Mouse (Mus musculus) brain, embryonic 14.5 days (tissue): ENCODE results near the gene Mbtps1. TPM values are rescaled to one million over a fixed set of nuclear protein-coding genes. Genes with fewer than 3 reads are reported as not detected.
A peak's percentile ranks its signal among the peaks of the same experiment; 100 is the strongest.

Experiments
- DNase-seq: peaks from one replicate; pipeline ENCODE4 v3.0.0-alpha.2; 2011; ENCODE audit warnings: low read depth
- CTCF ChIP-seq: fragments of 200-500 bp; IDR thresholded peaks from 2 replicates; pipeline ENCODE4 v1.5.1; 2012; ENCODE audit warnings: inconsistent platforms, mild to moderate bottlenecking, moderate library complexity, borderline replicate concordance; ENCODE audit not compliant: insufficient read depth, insufficient read length; ENCODE audit errors: extremely low read depth
- POLR2A ChIP-seq: fragments of 200-500 bp; IDR thresholded peaks from 2 replicates; pipeline ENCODE4 v1.6.1; 2012; ENCODE audit warnings: mild to moderate bottlenecking, inconsistent platforms, borderline replicate concordance; ENCODE audit not compliant: poor library complexity, insufficient read depth, insufficient read length, severe bottlenecking; ENCODE audit errors: extremely low read depth
- polyA plus RNA-seq: library from polyadenylated mRNA; depleted of rRNA; stranded (reverse); fragments of >200 nt; gene quantifications from 2 replicates; pipeline ENCODE4 v1.2.3, GENCODE M21; 2012

The Mbtps1 gene
- polyA plus RNA-seq, 1 experiment: 89.9 TPM

DNA sequence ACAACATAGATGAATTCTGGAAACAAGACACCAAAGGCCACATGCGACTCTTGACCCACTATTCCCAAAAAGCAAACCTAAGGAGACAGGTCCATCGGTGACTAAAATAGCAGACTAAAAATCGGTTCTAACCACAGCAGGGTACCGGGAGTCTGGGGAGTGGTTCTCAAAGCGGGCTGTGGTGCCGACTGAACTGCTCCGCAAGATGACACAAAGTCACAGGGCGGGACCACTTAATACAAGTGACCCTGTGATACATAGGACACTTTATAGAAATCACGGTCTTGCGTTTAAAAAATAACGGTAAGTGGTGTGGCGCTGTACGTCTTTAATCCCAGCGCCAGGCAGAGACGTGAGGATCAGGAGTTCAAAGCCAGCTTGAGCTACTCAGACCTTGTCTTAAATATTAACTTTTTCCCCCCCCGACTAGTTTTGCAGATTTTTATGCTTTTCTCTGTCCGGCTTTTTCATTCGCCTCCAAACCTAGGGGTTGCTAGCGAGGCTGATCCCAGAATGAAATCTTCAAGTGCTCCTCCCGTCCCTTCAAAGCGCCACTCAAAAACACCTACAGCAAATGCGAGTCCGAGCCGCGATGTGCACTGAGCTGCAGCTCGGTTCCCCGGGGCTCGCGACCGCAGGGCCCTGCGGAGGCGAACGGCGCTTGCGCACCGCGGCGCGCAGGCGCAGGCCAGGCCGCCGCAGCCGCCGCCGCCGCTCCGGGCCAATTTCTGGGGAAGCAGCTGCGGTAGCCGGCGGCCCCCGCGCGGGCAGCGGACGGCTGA is 523 bp downstream of the Mbtps1 start:
- peak; percentile 90 for DNase-seq

DNA sequence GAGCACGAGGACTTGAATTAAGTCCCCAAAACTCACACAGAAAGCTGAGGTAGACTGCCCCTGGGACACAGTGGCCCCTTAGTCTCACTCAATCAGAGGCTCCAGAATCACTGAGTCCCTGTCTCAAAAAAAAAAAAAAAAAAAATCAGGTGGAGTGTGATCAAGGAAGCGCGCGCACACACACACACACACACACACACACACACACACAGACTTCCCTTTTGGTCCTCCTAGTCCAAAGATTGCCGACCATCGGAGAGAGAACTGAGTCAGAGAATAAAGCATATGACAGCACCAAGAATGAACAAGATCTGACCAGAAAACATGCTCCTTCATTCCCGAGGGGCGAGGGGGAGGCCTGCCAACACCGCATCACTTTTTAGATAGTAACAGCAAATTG is 1.4 kb downstream of the Mbtps1 start:
- TF ChIP-seq POLR2A (no peak), CTCF (no peak)
- no peak for DNase-seq

More for the DNA sequence above, 523 bp downstream of the Mbtps1 start:
- no peak for TF ChIP-seq POLR2A

DNA sequence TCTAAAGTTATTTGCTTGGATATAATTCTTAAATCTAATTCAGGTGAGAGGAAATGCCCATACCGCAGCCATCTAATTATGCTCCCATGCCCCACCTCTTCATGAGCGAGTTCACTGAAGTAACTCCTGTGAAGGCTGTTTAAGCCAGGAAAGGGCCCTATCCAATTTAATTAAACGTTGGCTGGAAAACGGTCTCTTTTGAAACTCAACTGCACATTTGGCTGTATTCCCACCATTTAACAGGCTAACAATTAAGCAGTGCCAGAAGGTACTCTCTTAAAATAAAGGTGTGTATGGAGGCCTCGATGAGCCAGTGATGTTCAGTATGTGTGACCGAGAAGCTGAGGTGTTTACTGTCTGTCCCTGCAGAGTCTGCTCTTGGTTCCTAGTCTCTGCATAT is 2.7 kb downstream of the Mbtps1 start:
- peak; percentile 69 for DNase-seq

DNA sequence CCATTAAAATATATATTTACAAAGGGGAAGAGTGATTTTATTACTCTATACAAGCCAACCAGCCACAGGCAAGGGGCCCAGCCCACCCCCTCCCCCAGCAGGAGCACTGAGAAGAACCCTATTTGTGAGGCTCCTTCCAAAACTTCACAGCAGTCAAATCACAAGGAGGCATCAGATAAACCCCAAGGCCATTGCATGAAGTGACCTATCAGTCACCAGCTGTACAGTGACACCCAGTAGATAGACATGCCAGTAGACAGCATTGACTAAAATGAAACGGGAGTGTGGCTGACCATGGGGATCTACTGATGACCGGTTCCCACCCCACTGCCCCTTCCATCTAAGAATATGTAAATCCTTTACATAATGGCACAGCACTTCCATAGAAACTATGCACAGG is 5.6 kb downstream of the Mbtps1 start:
- no peak for TF ChIP-seq POLR2A
- no peak for TF ChIP-seq CTCF
- DNase-seq: no peak

More for the DNA sequence above, 2.7 kb downstream of the Mbtps1 start:
- TF ChIP-seq POLR2A (no peak), CTCF (no peak)

DNA sequence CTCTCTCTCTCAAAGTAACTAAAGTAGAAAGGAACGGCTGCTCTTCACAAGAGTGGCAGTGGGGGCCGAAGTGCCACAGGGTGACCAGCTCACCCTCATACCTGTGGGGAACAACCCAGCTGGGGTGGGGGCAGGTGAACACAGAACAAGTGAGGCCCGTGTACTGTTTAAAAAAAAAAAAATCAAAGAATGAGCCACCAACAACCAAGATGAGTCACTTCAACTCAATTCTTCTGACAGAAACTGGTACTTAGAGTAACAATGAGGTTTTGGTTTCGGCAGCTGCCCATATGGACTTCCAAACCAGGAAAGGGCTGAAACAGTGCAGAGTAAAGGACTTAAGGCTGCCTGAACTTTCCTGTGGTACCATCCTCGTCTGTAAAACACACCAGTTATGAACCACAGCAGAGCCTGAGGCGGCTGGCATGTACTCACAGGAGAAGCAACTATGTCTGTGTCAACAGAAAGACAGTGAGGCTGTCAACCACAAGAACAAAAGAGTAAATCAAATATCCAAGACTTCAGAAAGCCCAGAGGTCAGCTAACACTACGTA is 9.9 kb downstream of the Mbtps1 start:
- no peak for DNase-seq
- TF ChIP-seq POLR2A: no peak
- TF ChIP-seq CTCF: no peak

DNA sequence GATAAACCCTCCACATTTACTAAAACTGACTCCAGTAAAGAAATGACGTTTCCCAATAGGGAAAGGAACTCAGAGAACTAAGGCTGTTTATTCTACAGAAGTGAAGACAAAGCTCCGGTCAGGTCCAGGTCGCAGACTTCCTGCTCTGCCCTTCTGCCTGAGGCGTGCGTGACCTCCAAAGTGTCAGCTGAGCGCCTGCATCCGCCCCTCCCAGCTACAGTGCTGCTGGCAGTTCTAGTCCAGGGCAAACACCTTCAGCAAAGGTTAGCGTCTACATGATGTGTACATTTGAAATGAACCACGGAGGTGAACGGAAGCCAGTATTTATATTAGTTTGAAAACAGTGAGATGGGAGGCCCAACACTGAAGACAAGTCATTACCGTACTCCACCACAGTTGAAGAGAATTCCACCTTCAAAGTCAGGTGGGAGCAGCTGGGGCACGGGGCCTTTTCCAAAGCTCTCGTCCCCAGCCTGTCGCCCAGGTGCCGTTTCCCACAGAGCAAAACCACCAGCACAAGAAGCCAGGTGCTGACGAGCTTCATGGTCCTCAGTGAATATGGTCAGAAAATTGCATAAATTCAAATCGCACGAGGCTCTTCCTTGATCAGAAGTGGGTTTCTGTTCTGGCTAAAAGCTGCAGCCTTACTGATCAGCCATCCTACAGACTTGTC is 11.4 kb downstream of the Mbtps1 start:
- no peak for TF ChIP-seq POLR2A
- DNase-seq: no peak

DNA sequence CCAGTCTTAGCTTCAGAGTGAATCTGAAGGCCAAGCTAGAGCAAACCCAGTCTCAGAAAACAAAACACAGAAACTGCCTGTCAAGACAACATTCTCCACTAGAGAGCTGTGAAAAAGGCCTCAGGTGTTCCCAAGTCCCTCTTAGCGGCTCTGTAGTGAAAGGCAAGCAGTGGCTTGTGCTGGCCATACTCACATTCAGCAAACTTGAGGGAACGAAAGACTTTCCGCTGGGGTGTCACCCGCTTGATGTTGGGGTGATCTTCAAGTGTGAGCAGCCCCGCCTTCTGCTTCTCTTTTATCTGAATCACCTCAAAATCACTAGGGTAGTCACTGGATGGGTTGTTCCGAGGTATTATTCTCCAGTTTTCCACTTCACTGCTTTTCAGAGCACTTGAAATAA is 12.7 kb downstream of the Mbtps1 start:
- no peak for TF ChIP-seq POLR2A
- no peak for TF ChIP-seq CTCF
- no peak for DNase-seq

DNA sequence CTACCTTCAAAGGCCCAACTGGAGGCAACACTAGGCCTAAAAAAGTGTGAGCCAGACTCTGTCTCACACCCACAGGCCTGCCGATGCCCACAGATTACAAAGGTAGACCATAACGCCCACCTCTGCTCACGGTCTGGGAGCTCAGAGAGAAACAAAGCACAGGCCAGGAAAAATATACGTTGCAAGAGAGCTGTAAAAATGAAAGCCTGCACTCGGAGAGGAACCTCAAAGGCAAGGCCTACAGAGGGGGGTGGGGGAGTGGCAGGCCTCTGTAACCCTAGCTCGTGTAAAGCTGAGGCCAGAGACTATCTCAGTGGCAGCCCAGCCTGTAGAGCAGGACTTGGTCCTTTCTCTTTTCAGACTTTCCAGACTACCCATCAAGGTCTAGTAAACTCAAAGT is 13.4 kb downstream of the Mbtps1 start:
- no peak for TF ChIP-seq CTCF
- TF ChIP-seq POLR2A: no peak
- DNase-seq: no peak

DNA sequence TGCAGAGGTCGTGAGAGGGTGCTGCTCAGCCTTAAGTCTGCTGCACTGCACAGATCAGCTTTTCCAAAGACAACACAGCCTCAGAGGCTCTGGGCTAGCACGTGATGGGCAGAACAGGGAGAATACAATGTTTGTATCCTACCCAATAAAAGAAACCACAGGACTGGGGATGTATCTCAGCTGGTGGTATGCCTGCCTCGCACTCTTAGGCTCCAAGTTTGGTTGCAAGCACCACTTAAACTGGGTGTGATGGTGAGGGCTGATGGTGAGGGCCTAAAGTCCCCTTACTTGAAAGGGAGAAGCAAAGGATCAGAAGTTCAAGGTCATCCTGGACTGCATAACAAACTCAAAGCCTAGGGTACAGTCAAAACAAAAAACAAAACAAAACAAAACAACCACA is 13.9 kb downstream of the Mbtps1 start:
- DNase-seq: no peak
- no peak for TF ChIP-seq POLR2A

DNA sequence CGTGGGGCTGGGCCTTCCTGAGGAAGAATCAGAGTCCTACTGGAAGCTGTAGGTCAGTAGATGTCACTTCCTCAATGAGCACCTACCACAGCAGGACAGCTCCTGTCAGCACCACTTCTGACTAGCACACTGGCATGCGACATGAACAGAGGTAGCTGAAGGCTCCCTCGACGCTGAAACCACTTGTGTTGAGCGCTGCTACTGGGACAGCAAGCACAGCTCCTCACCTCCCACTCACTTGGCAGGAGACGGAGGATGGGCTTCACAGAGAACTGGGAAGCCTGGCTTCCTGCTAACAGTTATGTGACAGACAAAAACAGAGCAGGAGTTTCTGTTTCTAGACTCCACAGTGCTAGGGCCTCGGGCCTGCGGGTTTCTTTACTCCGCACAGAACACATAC is 26.6 kb downstream of the Mbtps1 start:
- no peak for DNase-seq
- TF ChIP-seq CTCF: no peak
- no peak for TF ChIP-seq POLR2A

DNA sequence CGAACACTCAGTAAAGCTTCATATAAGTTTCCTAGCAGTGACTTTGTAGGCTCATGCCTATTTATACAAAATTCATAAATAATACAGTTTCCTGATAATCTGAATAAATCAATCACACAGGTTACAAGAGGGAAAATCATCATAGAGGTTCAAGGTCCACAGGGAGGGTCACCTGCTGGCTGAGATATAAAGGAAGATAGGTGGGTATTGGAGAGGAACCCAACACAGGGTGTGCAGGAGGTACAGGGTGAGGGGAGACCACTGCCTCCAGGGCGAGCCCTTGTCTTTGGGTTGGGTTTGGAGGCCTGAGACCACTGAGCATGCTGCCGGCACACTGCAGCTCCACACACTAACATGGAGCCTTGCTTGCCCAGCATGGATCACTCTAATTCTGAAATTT is 27.1 kb downstream of the Mbtps1 start:
- no peak for DNase-seq
- no peak for TF ChIP-seq CTCF
- TF ChIP-seq POLR2A: no peak

DNA sequence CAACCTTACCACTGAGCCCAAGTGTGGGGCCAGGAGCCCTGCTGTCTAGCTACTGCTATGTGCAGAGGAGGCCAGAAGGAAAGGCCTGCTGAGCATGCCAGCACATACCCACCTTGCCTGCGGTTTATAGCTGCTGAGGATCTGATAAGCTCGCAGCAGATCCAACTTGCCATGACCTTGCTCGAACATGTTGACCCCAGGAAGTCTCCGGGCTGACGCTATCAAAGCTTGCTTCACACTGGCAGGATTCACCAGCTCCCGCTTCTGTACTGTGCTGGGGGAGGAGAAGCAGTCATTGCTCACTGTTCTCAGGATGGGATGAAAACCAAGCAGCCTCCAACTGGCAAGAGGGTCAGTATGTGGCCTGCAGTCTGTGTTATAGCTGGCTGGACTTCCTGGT is 27.6 kb downstream of the Mbtps1 start:
- no peak for TF ChIP-seq CTCF
- TF ChIP-seq POLR2A: no peak

More for the DNA sequence above, 27.6 kb downstream of the Mbtps1 start:
- DNase-seq: no peak
